Mouse (Mus musculus): ENCODE data around the gene Calm3.

The Calm3 gene

GRCm38 (mm10) chr7:16940292-16940691 is 16.4 kb upstream of the Calm3 start:
- no peak for DNase-seq (ENCODE audit: low spot score in 2 of 2)

GRCm38 (mm10) chr7:16938117-16938791 is 14.3 kb upstream of the Calm3 start:
- DNase-seq (ENCODE audit: low spot score in 2 of 2) = no peak

- DNase-seq (ENCODE audit: low spot score in 2 of 2) = peak in 1 of 2 experiments; percentile 57
Observed at GRCm38 (mm10) chr7:16937312-16937711, 13.4 kb upstream of the Calm3 start.

DNA sequence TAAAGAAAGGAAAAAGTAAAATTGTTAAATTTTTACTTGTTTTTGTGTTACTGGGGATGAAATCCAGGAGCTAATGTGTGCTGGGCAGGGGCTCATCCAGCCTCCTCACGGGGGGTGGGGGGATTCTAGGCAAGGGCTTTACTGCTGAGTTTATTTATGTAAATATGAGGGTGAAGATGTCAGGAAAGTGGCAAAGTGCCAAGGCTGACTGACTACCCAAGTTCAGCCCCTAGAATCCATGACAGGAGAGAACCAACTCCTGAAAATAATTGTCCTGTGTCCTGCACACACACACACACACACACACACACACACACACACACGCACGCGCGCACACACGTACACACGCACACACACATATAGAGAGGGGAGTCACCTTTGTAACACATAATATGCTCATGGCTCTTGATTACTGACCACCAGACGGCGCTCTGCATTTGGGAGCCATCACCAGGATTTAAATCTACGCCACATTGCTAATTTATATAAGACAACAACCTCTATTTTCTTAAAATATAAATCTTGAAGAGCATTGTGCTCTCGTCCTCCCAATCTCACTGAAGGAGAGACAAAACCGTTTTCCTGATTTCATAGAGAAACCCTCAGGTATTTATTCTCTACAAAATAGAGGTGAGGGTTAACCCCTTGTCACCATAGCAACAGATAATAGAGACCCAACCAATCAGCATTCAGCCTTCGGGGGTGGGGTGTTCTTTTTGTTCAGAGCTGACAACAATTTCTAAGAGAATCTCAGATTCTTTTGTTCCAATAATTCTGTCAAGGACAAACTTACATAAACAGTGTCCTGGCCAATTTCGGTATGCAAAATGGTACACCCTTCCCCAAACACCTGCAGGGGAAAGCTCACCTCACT is 9.0 kb upstream of the Calm3 start:
- peak; percentile 3 to 77 for DNase-seq (ENCODE audit: low spot score in 2 of 2)

DNA sequence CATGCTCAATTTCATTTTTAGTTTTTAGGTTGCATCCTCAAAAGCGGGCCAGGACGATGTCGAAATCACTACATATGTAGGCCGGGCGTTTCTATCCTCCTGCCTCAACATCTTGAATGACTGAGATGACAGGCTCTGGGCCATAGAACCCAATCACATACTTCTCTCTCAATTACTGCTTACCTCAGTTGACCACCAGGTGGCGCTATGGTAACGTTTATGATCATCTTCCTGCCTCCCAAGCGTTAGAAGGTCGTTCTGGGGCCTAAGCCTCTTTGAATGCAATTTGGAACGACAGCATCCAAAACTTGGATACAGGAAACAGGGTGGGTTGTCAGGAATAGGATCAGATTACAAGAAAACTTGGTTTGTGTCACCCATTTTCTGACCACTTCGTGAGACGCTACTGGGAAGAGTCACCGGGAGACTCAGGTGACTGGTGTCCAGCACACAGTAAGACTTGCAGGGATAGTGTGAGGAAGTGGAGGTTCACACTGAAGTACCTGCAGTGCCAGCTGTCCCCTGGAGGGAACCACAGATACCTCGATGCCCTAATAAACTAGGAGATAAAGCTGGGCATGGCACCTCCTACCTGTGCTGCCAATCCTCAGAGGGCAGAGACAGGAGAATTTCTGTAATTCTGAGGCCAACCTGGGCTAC is 8.2 kb upstream of the Calm3 start:
- DNase-seq (ENCODE audit: low spot score in 2 of 2) = peak; percentile 80 to 89

- DNase-seq (ENCODE audit: low spot score in 2 of 2) = peak; percentile 67 to 81
Observed at GRCm38 (mm10) chr7:16930850-16931249, 6.9 kb upstream of the Calm3 start.

GRCm38 (mm10) chr7:16928341-16928740 is 4.4 kb upstream of the Calm3 start:
- DNase-seq (ENCODE audit: low spot score in 2 of 2) = no peak

- DNase-seq (ENCODE audit: low spot score in 2 of 2) = no peak
Observed at GRCm38 (mm10) chr7:16923283-16924036, 454 bp downstream of the Calm3 start.

- DNase-seq (ENCODE audit: low spot score in 2 of 2) = peak; percentile 49 to 67
Observed at GRCm38 (mm10) chr7:16922360-16922973, 1.4 kb downstream of the Calm3 start.

DNA sequence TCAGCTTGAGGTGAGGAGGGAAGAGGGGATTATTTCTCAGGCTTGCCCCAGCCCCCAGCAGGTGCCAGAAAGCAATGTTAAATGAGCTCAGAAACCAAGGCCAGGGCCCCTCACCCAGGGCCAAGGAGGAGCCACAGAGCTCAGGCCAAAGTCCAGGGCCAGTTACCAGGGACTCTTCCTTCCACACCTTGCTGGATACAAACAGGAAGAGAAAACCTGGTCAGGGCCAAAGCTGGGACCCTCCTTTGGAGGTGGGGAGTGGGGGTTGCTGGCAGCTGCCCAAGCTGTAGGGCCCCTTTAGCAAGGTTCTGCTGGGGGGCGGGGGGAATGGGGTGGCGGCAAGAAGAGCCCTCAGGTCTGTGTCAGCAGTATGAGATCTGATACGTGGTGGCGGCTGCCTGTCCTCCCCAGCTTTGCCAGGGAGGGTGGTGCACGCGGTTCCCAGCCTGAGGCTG is 2.0 kb downstream of the Calm3 start:
- no peak for DNase-seq (ENCODE audit: low spot score in 2 of 2)

DNA sequence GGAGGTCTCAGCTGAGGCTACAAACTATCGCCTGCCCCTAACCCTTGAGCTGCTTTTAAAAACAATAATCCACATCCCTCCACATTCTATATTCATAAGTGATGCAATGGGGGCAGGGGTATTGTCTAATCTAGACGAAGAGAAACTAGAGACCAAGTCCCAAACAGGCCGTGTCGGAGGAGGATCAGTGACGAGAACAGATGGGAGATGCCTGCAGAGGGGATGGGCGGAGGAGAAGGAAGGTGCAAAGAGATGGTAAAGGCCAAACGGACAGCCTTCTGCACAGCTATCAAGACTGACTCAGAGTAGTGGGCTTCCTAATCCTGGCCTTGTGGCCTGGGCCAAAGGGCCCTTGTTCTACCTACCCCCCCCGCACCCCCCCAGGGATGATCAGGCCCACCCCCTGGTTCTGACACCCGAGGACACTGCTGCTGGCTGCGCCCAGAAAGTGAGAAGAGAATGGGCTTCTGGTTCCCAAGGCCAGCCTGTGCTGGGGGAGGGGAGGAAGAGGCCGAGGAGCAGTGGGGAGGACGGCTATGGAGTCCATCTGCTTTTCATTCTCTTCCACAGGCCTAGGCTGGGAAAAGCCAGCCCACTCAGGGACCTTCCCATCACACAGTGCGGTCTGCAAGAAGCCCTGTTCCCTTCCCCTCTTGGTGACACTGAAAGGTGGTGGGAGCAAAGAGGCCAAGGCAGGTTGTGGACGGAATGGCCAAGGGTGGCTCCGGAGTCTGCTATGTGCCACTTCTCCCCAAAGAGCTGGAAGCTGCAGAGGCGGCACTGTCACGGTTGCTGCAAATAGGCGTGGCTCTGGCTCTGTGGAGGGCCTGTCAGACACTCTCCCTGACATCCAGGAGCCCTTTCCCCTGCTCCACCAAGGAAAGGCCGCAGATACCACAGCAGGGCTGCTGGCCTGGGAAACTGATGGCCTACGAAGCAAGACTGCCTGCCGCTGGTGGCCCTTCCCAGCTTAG is 2.8 kb downstream of the Calm3 start:
- peak in 1 of 2 experiments; percentile 20 for DNase-seq (ENCODE audit: low spot score in 2 of 2)

- no peak for DNase-seq (ENCODE audit: low spot score in 2 of 2)
Observed at GRCm38 (mm10) chr7:16920150-16920579, 3.7 kb downstream of the Calm3 start.

- peak in 1 of 2 experiments; percentile 65 for DNase-seq (ENCODE audit: low spot score in 2 of 2)
Observed at GRCm38 (mm10) chr7:16919395-16920149, 4.3 kb downstream of the Calm3 start.

DNA sequence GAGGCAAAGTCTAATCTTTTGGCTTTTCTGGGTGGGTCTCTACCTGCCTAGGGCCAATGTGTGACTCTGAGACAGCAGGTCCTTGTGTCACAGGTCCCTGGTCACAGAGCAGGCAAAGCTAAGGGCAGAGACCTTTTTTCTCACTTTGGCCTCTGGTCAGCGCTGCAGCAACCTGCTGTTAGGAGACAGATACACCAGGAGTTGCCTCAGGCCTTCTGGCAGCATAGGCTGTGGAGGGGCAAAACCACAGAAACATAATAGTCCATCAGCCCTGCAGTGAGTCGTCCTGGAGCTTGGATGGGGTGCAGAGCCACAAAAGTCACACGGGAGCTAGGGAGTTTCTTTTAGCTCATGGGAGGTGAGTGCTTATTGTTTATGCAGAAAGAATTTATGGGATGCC is 5.2 kb downstream of the Calm3 start:
- no peak for DNase-seq (ENCODE audit: low spot score in 2 of 2)

- DNase-seq (ENCODE audit: low spot score in 2 of 2) = no peak
Observed at GRCm38 (mm10) chr7:16918014-16918413, 5.9 kb downstream of the Calm3 start.

GRCm38 (mm10) chr7:16917447-16917846 is 6.5 kb downstream of the Calm3 start:
- no peak for DNase-seq (ENCODE audit: low spot score in 2 of 2)

GRCm38 (mm10) chr7:16916342-16917265 is 7.3 kb downstream of the Calm3 start:
- peak; percentile 4 to 22 for DNase-seq (ENCODE audit: low spot score in 2 of 2)
